In genomic region chr5:34097333-34097732, GRCm38 (mm10) we compare ENCODE assay signal across 9 mouse cellular contexts.
DNase-seq lines count a peak whose midpoint lies in the region; ATAC-seq and TF ChIP-seq lines count a peak whose summit lies in the region.
"Had no signal": no experiment of that assay in that cellular context is flagged by ENCODE, and none has a peak within 500 bp of the region (broad histone marks: within the 10 kb centered on the region; RNA-seq: fewer than 3 reads in every experiment).

No protein-coding gene starts in this region.

- peak; percentile 83 for TF ChIP-seq CTCF in heart, adult 2 months (IDR thresholded peaks at IDR 0.05)
- peak; percentile 58; the same call in 1 of the 2 replicates for TF ChIP-seq CTCF in brain, embryonic 14.5 days (IDR thresholded peaks at IDR 0.05; ENCODE audit: borderline replicate concordance, extremely low read depth, insufficient read depth, insufficient read length)

- 14% methylated on average over 1 of the region's 1 CpGs for WGBS in heart, adult 2 months

- H3K79me2 ChIP-seq in heart, adult 2 months (replicated peaks; ENCODE audit: control insufficient read depth, insufficient read depth, low read length): no peaks in the 10 kb centered on the region

- H3K27me3 ChIP-seq in heart, adult 2 months (ENCODE audit: control insufficient read depth, insufficient read depth, low read length): no peaks in the 10 kb centered on the region
- H3K27me3 ChIP-seq: lung, embryonic 15.5 days had no signal

- H3K4me3 ChIP-seq in heart, adult 2 months: no peak overlapping the region
- H3K4me3 ChIP-seq: lung, embryonic 15.5 days had no signal

- ATAC-seq in inflammation-experienced regulatory T-cells, adult 6 months: no peak

- no peaks in the 10 kb centered on the region for H3K4me1 ChIP-seq in heart, adult 2 months (ENCODE audit: control insufficient read depth, insufficient read depth, low read length)
- H3K4me1 ChIP-seq: lung, embryonic 15.5 days had no signal

- no peak for TF ChIP-seq EP300 in heart, adult 2 months (IDR thresholded peaks at IDR 0.05; ENCODE audit: insufficient read depth, low read depth, low read length)

- no peaks in the 10 kb centered on the region for H3K36me3 ChIP-seq in heart, adult 2 months (ENCODE audit: control insufficient read depth, insufficient read depth, low read length)
- H3K36me3 ChIP-seq: lung, embryonic 15.5 days had no signal

- intact Hi-C loops in heart, adult 2 months (cut with DNase I): loop anchor here (1.0 to 10.0 kb wide), 4 partner anchors 95 to 547 kb away; no protein-coding TSS in a partner anchor
- intact Hi-C loops in heart, postnatal 25 days (cut with DNase I): loop anchor here (5.0 kb wide), 2 partner anchors 95 to 115 kb away; no protein-coding TSS in a partner anchor

- H3K27ac ChIP-seq in heart, adult 2 months: no peak overlapping the region
- H3K27ac ChIP-seq: lung, embryonic 15.5 days had no signal

- H3K9ac ChIP-seq in heart, adult 2 months (ENCODE audit: low read depth, low read length): no peak overlapping the region
- H3K9ac ChIP-seq: lung, embryonic 15.5 days had no signal

- no peak for TF ChIP-seq POLR2A in heart, adult 2 months (IDR thresholded peaks at IDR 0.05; ENCODE audit: insufficient read depth, low read depth, low read length)
- no peak for TF ChIP-seq POLR2A in brain, embryonic 14.5 days (IDR thresholded peaks at IDR 0.05; ENCODE audit: borderline replicate concordance, extremely low read depth, insufficient read depth, insufficient read length, poor library complexity, severe bottlenecking)

- DNase-seq in heart, adult 2 months: peak in 1 of 2 experiments; percentile 8
- no peak for DNase-seq in heart, postnatal 25 days (ENCODE audit: low spot score)
- DNase-seq in CD8-positive naive resting alpha-beta T cell, adult 2 months (ENCODE audit: low read depth in 2 of 2, low spot score in 2 of 2): peak; percentile 12 to 51
- peak; percentile 74 for DNase-seq in brain, embryonic 14.5 days (ENCODE audit: low read depth)
- DNase-seq in frontal cortex, postnatal 10 days (ENCODE audit: low spot score in 2 of 2): peak; percentile 11 to 26
- DNase-seq in layer of hippocampus, adult 9-11 months: peak; percentile 57
- DNase-seq in retina, embryonic 14.5 days (ENCODE audit: low spot score): peak; percentile 78
